Mouse (Mus musculus) layer of hippocampus, adult 2 months (tissue): Measurements from ENCODE around the gene Ccr10. TPM values are rescaled to one million over a fixed set of nuclear protein-coding genes. Genes with fewer than 3 reads are reported as not detected.
"Not testable (repeated sequence)": the region's sequence is repeated elsewhere in the genome, so short reads cannot be mapped to it uniquely, and the experiment has no call there.

ENCODE experiments used
- DNase-seq, 2 experiments: peaks; one replicate each; pipeline ENCODE4 v3.0.0; 2022; ENCODE audit warnings: low spot score in 2 of 2
- H3K27ac ChIP-seq: fragments of 200-600 bp; 2 replicates; pipeline ENCODE4 v1.8.1; 2022
- H3K4me3 ChIP-seq: fragments of 200-600 bp; 2 replicates; pipeline ENCODE4 v1.8.1; 2022; ENCODE audit warnings: mild to moderate bottlenecking
- CTCF ChIP-seq: fragments of 200-600 bp; conservative IDR thresholded peaks from 2 replicates; pipeline ENCODE4 v1.8.1; 2022; ENCODE audit warnings: antibody characterized with exemption, mild to moderate bottlenecking, moderate library complexity
- total RNA-seq, 2 experiments: library from RNA; stranded (reverse); gene quantifications; 2 replicates each; pipeline ENCODE4 v1.2.3; 2021

Ccr10 gene
- total RNA-seq, 2 experiments from 2014 or later: not detected

GRCm38 (mm10) chr11:101164677-101165580, 10.3 kb downstream of the Ccr10 start:
- TF ChIP-seq CTCF: no peak
- Histone ChIP-seq H3K27ac (no peak overlapping the region), H3K4me3 (no peak overlapping the region)

GRCm38 (mm10) chr11:101164351-101164665, 10.9 kb downstream of the Ccr10 start:
- DNase-seq: no peak
- no peak overlapping the region for H3K27ac ChIP-seq
- H3K4me3 ChIP-seq: no peak overlapping the region
- TF ChIP-seq CTCF: no peak

More at GRCm38 (mm10) chr11:101164677-101165580, 10.3 kb downstream of the Ccr10 start:
- no peak for DNase-seq

- peak overlapping the region; percentile 47; the same call in 1 of the 2 replicates for H3K27ac ChIP-seq
- no peak for DNase-seq
- no peak overlapping the region for H3K4me3 ChIP-seq
- no peak for TF ChIP-seq CTCF
Observed at GRCm38 (mm10) chr11:101163476-101164350, 11.5 kb downstream of the Ccr10 start.

- no peak for TF ChIP-seq CTCF
- no peak for DNase-seq
- H3K4me3 ChIP-seq: no peak overlapping the region
- H3K27ac ChIP-seq: peak overlapping the region; percentile 47; the same call in 1 of the 2 replicates
Observed at GRCm38 (mm10) chr11:101162772-101163171, 12.5 kb downstream of the Ccr10 start.

- TF ChIP-seq CTCF: no peak
- Histone ChIP-seq H3K4me3 (no peak overlapping the region), H3K27ac (peak overlapping the region; percentile 47; the same call in 1 of the 2 replicates)
- DNase-seq: no peak
Observed at GRCm38 (mm10) chr11:101162301-101162700, 12.9 kb downstream of the Ccr10 start.

GRCm38 (mm10) chr11:101161551-101161950, 13.7 kb downstream of the Ccr10 start:
- TF ChIP-seq CTCF: no peak
- H3K27ac ChIP-seq: no peak overlapping the region
- no peak for DNase-seq
- no peak overlapping the region for H3K4me3 ChIP-seq

- H3K27ac ChIP-seq, H3K4me3 ChIP-seq, DNase-seq: not testable (repeated sequence)
Observed at GRCm38 (mm10) chr11:101160981-101161505, 14.2 kb downstream of the Ccr10 start.

GRCm38 (mm10) chr11:101160151-101160550, 15.1 kb downstream of the Ccr10 start:
- not testable (repeated sequence) for H3K27ac ChIP-seq, DNase-seq

GRCm38 (mm10) chr11:101155728-101156371, 19.4 kb downstream of the Ccr10 start, which contains the start of gene Tubg2:
Gene Tubg2 (plus strand): TSS chr11:101155907.
- Histone ChIP-seq H3K27ac (peak within 1 kb of the TSS; percentile 92), H3K4me3 (peak within 1 kb of the TSS; percentile 68)
- TF ChIP-seq CTCF: 0 out of 2 replicates have a peak, but pooled peaks have one; percentile 25
- peak; percentile 72 to 86 for DNase-seq

More at GRCm38 (mm10) chr11:101160151-101160550, 15.1 kb downstream of the Ccr10 start:
- not testable (repeated sequence) for H3K4me3 ChIP-seq

GRCm38 (mm10) chr11:101155151-101155550, 20.1 kb downstream of the Ccr10 start:
- Histone ChIP-seq H3K27ac (peak overlapping the region; percentile 92; the same call in 1 of the 2 replicates), H3K4me3 (peak overlapping the region; percentile 68; the same call in 1 of the 2 replicates)
- no peak for DNase-seq
- TF ChIP-seq CTCF: no peak

GRCm38 (mm10) chr11:101154648-101155047, 20.6 kb downstream of the Ccr10 start:
- no peak overlapping the region for H3K4me3 ChIP-seq
- TF ChIP-seq CTCF: no peak

GRCm38 (mm10) chr11:101152825-101153224, 22.4 kb downstream of the Ccr10 start:
- Histone ChIP-seq H3K4me3 (no peak overlapping the region), H3K27ac (no peak overlapping the region)
- DNase-seq: no peak
- TF ChIP-seq CTCF: no peak

More at GRCm38 (mm10) chr11:101154648-101155047, 20.6 kb downstream of the Ccr10 start:
- no peak for DNase-seq
- H3K27ac ChIP-seq: no peak overlapping the region
